Mouse (Mus musculus): Measurements from ENCODE around the gene Dmrtb1.
A peak's percentile ranks its signal among the peaks of the same experiment; 100 is the strongest.

Dmrtb1 gene

GRCm38 (mm10) chr4:107680311-107681098, 3.5 kb downstream of the Dmrtb1 start:
- DNase-seq, result no peak

GRCm38 (mm10) chr4:107675645-107676044, 8.4 kb downstream of the Dmrtb1 start:
- no peak for DNase-seq

DNA sequence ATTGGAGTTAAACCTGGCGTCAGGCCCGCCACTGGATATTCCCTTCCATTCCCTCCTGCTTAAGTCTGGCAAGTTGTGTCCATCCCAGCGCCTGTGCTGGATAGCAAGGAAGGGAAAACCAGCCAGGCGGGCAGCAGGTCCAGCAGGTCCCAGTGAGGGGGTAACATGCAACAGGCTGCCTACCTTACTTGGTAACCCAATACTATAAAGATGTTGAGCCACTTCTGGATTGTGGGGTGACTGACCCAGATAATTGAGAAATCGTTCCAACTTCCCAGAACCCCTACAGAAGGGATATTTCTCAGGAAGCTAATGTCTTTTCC, 9.7 kb downstream of the Dmrtb1 start:
- no peak for DNase-seq

DNA sequence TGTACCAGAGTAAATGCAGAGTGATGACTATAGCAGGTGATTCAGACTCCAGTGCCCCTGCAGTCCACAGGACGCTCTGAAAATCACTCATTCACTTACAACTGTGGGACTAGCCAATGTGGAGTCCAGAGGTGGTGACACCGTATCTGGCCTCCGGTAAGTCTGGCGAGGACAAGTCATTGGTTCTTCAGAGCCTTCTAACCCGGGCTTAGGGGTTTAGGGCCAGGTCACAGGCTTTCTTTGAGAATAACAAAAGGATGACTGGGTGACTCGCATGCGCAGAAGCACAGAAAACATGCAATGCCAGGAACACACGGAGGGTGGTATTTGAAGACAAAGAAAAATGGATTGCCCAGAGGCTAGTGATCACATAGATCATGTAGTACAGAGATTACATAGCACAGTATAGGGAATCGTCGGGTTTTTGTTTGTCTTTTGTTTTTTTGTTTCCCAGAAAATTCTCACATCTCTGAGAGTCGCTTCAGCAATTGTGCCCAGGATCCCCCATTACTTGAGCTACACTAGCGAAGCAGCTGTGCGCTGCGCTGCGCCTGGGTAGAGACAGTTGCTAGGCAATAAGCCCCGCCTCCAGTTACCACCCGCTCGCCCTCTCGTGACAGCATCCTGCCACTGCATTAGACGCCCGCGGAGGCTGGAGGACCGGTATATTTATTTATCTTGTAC, 10.2 kb downstream of the Dmrtb1 start:
- DNase-seq, result peak; percentile 30

DNA sequence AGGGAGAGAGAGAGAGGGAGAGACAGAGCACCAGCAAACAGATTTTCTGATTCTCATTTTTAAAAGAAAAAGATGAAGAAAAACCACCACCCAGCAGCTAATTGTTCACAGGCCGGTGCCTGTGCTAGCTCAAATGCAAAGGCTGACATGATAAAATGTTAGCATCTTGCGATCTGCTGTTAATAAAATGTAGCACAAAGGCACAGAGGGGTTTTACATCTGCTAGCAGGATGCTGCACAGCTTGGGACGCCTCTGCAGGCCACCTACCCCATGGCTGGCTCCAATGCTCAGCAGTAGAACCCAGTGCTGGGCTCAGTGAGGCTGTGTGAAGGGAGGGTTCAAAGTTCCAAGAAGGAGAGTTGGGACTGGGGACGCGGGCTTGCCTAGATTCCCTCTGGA, 13.3 kb downstream of the Dmrtb1 start:
- DNase-seq, result no peak

- DNase-seq, result no peak
These were observed 15.5 kb downstream of the Dmrtb1 start for GRCm38 (mm10) chr4:107668514-107668913.

GRCm38 (mm10) chr4:107660649-107661048, 23.4 kb downstream of the Dmrtb1 start:
- peak; percentile 41 for DNase-seq

DNA sequence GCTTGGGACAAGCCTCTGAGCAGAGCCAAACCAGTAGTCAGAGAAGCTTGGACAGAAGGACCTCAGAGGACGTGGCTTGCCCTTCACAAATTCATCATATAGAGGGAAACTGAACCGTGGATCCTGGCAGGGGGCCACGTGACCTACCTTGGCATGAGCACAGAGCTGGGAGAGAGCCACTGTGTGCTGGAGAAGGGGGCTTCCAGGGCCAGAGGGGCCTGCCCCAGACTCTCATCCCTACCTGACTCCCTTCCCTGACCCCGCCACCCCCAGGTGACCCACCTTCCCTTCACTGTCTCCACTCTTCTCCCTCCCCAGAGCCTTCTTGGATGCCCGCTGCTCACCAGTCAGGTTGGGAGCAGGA, 30.8 kb downstream of the Dmrtb1 start:
- no peak for DNase-seq

GRCm38 (mm10) chr4:107652598-107653279, 31.3 kb downstream of the Dmrtb1 start:
- DNase-seq, result peak; percentile 73

DNA sequence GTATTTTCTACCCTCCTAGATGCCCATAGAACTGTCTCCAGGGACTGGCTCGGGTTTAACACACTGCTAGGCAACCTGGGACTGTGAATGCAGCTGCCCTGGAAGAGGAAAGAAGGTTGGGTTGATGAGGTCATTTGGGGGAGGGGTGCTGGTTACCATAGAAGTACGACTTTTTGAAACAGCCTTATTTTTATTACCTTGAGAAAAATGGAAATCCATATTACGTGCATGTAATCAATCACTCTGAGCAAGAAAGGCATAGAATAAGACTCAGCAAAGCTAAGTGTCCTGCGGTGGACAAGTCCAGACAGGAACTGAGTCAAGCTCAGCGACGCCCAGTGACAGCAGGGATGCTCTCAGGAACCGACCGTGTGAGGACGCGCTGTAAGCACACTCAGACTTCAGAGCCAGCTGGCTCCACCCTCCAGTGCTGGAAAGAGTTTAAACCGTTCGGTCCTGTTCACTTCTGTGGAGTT, 33.0 kb downstream of the Dmrtb1 start:
- no peak for DNase-seq

- no peak for DNase-seq
These were observed 35.0 kb downstream of the Dmrtb1 start for GRCm38 (mm10) chr4:107648959-107649485.

GRCm38 (mm10) chr4:107641624-107642023, 42.4 kb downstream of the Dmrtb1 start:
- no peak for DNase-seq

- no peak for DNase-seq
These were observed 45.7 kb downstream of the Dmrtb1 start for GRCm38 (mm10) chr4:107638303-107638702.

GRCm38 (mm10) chr4:107637670-107638069, 46.4 kb downstream of the Dmrtb1 start:
- peak; percentile 18 for DNase-seq

DNA sequence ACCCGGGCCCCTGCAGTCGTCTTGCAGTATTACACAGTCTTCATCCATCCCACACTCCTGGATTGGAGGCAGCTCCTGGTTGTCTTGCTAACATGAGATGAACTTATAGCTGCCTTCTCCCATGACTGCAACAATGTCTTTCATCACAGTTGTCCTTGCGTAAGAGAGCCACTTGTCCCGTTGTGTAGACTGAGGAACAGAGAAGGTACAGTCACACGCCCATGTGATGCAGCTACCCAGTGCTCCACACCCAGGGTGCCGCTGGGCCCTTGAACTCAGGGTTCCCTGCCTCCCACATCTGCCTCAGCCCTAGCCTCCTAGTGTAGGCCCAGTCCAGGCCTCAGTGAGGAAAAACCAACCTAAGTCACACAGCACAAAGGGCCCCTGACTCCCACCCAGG, 47.9 kb downstream of the Dmrtb1 start:
- no peak for DNase-seq

- DNase-seq, result peak; percentile 22
These were observed 49.4 kb downstream of the Dmrtb1 start for GRCm38 (mm10) chr4:107634631-107635030.

GRCm38 (mm10) chr4:107628921-107629411, 55.1 kb downstream of the Dmrtb1 start:
- DNase-seq, result no peak

DNA sequence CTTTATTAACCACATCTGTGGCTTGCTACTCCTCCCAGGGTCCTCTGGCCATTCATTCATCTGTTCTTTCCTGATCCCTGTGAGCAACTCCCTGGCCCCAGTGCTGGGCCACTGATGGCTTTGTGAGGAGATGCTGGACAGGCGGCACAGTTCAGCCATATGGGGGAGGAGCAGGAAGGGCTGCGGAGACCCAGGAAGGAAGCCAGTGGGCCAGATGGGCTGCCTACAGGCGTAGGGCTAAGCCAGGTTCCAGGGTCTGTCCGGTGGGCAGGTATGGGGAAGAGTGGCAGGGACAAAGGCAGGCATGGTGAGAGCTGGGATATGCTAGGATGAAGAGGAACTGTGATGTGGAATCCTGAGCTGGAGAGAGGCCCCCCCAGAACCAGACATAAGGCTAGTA, 55.8 kb downstream of the Dmrtb1 start:
- DNase-seq, result peak; percentile 68
